Mouse (Mus musculus): Measurements from ENCODE around the gene Cyp2d22. TPM values are rescaled to one million over a fixed set of nuclear protein-coding genes. Genes with fewer than 3 reads are reported as not detected.

The Cyp2d22 gene
- polyA plus RNA-seq, 1 experiment from 2014 or later: 1.4 TPM

DNA sequence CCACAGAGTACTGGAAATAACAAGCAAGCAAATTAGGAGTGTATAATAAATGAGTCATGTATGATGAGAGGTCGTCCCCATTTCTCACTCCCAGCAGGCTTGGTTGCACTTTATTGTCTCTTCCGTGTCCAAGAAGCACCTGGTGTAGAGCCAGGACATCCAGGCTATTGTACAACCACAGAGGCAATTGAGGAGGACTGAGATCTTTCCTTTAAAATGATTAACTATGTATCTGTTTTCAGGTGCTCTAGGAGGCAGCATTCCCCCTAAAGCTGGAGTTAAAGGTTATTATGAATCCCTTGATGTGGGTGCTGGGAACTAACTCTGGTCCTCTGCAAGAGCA is 31.1 kb downstream of the Cyp2d22 start:
- Histone ChIP-seq H3K36me3 (replicated peaks; ENCODE audit: control insufficient read depth, insufficient read depth, low read depth, low read length) (peaks cover 5% of the 10 kb centered on the region), H3K9ac (replicated peaks; ENCODE audit: low read length) (no peak overlapping the region), H3K4me1 (ENCODE audit: control insufficient read depth, insufficient read depth, low read length) (peaks cover 5% of the 10 kb centered on the region), H3K27ac (replicated peaks; ENCODE audit: low read depth, low read length) (no peak overlapping the region), H3K27me3 (ENCODE audit: control insufficient read depth, insufficient read depth, low read length) (no peaks in the 10 kb centered on the region), H3K4me2 (ENCODE audit: low read depth, low read length) (no peak overlapping the region), H3K9me3 (replicated peaks; ENCODE audit: control insufficient read depth, low read length) (no peaks in the 10 kb centered on the region), H3K4me3 (ENCODE audit: low read depth, low read length) (no peak overlapping the region)
- ATAC-seq (replicated peaks; ENCODE audit: insufficient number of reproducible peaks, low FRiP score, low TSS enrichment, low read depth) (no peak), DNase-seq (ENCODE audit: low spot score) (no peak)
- WGBS: 80% methylated on average over 2 of the region's 2 CpGs

DNA sequence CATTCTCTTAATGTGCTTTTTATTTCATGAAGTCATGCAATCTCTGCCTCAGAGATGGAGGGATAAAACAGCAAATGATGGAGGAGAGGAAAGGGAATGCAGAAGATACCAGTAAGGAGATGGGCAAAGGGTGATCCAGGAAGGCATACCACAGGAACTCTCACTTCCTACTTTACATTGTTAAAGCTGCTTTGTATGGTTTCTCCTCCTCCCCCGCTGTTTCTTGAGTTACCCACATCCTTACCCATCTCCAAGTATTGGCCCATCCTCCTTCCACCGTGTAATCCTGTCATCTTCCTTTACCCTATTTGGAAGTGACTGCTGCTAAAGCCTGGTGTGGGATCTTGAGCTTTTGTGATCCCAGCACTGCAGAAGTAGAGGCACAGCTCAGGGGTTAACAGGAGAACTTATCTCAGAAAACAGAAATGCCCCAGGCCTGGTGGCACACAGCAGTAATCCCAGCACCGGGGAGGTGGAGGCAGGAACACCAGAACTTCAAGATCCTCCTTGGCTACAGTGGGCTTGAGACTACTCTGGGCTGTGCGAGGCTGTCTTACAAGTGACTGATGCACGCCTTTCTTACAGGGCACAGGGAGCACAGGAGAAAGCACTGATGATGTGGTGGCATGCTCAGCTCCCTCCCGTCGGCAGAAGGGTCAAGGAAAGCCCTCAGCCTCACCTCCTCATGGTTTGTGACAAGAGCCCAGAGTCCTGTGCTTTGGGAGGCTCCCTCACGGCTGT is 31.6 kb downstream of the Cyp2d22 start:
- WGBS: 85% methylated on average over 8 of the region's 8 CpGs
- no peak for DNase-seq (ENCODE audit: low spot score)
- no peaks in the 10 kb centered on the region for H3K9me3 ChIP-seq (replicated peaks; ENCODE audit: control insufficient read depth, low read length)
- H3K27ac ChIP-seq (replicated peaks; ENCODE audit: low read depth, low read length): no peak overlapping the region
- H3K4me1 ChIP-seq (ENCODE audit: control insufficient read depth, insufficient read depth, low read length): peaks cover 5% of the 10 kb centered on the region
- H3K9ac ChIP-seq (replicated peaks; ENCODE audit: low read length): no peak overlapping the region
- H3K27me3 ChIP-seq (ENCODE audit: control insufficient read depth, insufficient read depth, low read length): no peaks in the 10 kb centered on the region
- no peak overlapping the region for H3K4me2 ChIP-seq (ENCODE audit: low read depth, low read length)
- H3K36me3 ChIP-seq (replicated peaks; ENCODE audit: control insufficient read depth, insufficient read depth, low read depth, low read length): peaks cover 5% of the 10 kb centered on the region
- H3K4me3 ChIP-seq (ENCODE audit: low read depth, low read length): no peak overlapping the region
- ATAC-seq (replicated peaks; ENCODE audit: insufficient number of reproducible peaks, low FRiP score, low TSS enrichment, low read depth): no peak

DNA sequence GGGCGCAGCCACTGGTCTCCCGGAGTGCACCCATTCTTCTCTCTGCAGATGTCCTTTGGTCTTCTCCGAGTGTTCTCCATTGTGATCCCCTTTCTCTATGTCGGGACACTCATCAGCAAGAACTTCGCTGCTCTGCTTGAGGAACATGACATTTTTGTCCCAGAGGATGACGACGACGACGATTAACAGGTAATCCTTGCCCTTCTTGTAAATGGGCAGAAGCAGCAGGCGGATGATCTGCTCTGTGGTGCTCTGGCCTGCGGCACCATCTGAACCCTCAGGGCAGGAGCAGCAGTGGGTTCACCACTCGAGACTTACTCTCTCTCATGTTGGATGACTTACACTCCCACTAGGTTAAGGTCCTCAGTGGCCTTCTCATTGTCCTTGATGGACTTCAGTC is 32.2 kb downstream of the Cyp2d22 start:
- H3K27me3 ChIP-seq (ENCODE audit: control insufficient read depth, insufficient read depth, low read length): no peaks in the 10 kb centered on the region
- no peak for DNase-seq (ENCODE audit: low spot score)
- H3K4me3 ChIP-seq (ENCODE audit: low read depth, low read length): no peak overlapping the region
- peaks cover 5% of the 10 kb centered on the region for H3K4me1 ChIP-seq (ENCODE audit: control insufficient read depth, insufficient read depth, low read length)
- peaks cover 5% of the 10 kb centered on the region for H3K36me3 ChIP-seq (replicated peaks; ENCODE audit: control insufficient read depth, insufficient read depth, low read depth, low read length)
- no peak overlapping the region for H3K9ac ChIP-seq (replicated peaks; ENCODE audit: low read length)
- no peak for ATAC-seq (replicated peaks; ENCODE audit: insufficient number of reproducible peaks, low FRiP score, low TSS enrichment, low read depth)
- H3K27ac ChIP-seq (replicated peaks; ENCODE audit: low read depth, low read length): no peak overlapping the region
- H3K4me2 ChIP-seq (ENCODE audit: low read depth, low read length): no peak overlapping the region
- H3K9me3 ChIP-seq (replicated peaks; ENCODE audit: control insufficient read depth, low read length): no peaks in the 10 kb centered on the region
- 93% methylated on average over 12 of the region's 12 CpGs for WGBS

DNA sequence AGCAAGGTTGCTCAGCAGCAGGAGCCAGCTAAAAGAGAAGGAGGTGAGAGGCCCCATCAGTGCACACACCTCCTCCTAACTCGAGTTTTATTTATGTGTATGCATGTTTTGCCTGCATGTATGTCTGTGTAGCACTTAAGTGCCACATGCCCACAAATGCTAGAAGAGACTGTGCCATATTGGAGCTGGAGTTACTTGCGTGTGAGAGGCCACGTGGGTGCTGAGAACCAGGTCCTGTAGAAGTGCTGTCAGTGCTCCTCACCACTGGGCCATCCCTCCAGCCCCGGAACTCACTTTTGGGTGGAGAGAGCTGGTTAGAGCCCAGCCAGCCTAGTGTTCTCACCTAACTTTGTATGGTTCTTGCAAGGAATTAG is 32.8 kb downstream of the Cyp2d22 start:
- H3K9ac ChIP-seq (replicated peaks; ENCODE audit: low read length): no peak overlapping the region; the same call in 1 of the 2 replicates
- H3K27me3 ChIP-seq (ENCODE audit: control insufficient read depth, insufficient read depth, low read length): no peaks in the 10 kb centered on the region
- peak overlapping the region; percentile 73 for H3K4me2 ChIP-seq (ENCODE audit: low read depth, low read length)
- peak overlapping the region; percentile 62; the same call in 1 of the 2 replicates for H3K4me3 ChIP-seq (ENCODE audit: low read depth, low read length)
- ATAC-seq (replicated peaks; ENCODE audit: insufficient number of reproducible peaks, low FRiP score, low TSS enrichment, low read depth) (no peak), DNase-seq (ENCODE audit: low spot score) (no peak)
- WGBS: 88% methylated on average over 4 of the region's 4 CpGs
- no peaks in the 10 kb centered on the region for H3K9me3 ChIP-seq (replicated peaks; ENCODE audit: control insufficient read depth, low read length)
- peaks cover 5% of the 10 kb centered on the region for H3K36me3 ChIP-seq (replicated peaks; ENCODE audit: control insufficient read depth, insufficient read depth, low read depth, low read length)
- peaks cover 5% of the 10 kb centered on the region for H3K4me1 ChIP-seq (ENCODE audit: control insufficient read depth, insufficient read depth, low read length)
- no peak overlapping the region for H3K27ac ChIP-seq (replicated peaks; ENCODE audit: low read depth, low read length)

DNA sequence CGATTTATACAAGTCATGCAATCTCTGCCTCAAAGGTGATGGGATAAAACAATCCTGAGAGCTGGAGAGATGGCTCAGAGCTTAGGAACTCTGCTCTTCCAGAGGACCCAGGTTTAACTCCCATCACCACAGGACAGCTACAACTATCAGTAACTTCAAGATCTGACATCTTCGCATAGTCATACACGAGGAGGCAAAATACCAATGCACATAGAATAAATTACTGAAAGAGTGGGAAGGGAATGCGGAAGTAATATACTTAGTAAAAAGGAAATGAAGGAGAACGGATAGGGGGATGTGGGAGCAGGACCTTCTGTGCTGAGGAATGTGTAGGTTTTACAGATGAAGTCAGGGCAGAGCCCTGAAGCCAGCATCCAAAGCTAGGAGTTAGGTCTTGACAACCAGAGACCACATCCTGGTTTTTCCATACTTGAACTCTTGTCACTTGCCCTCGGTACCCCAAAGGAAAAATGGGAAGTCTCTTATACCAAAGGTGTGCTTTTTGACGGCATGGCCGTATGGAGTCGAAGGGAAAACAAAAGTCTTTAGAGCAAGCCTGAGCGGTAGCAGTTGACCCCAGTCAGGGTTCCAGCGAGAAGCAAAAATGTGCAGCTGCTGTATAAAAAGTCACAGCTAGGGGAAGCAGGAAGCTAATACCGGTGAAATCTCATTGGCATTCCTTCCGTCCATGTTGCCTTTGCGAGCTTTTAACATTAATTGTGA is 33.3 kb downstream of the Cyp2d22 start:
- Histone ChIP-seq H3K27ac (replicated peaks; ENCODE audit: low read depth, low read length) (no peak overlapping the region), H3K4me3 (ENCODE audit: low read depth, low read length) (peak overlapping the region; percentile 62), H3K36me3 (replicated peaks; ENCODE audit: control insufficient read depth, insufficient read depth, low read depth, low read length) (peaks cover 5% of the 10 kb centered on the region), H3K9ac (replicated peaks; ENCODE audit: low read length) (peak overlapping the region; percentile 68), H3K9me3 (replicated peaks; ENCODE audit: control insufficient read depth, low read length) (no peaks in the 10 kb centered on the region), H3K4me2 (ENCODE audit: low read depth, low read length) (peak overlapping the region; percentile 73), H3K4me1 (ENCODE audit: control insufficient read depth, insufficient read depth, low read length) (peaks cover 5% of the 10 kb centered on the region), H3K27me3 (ENCODE audit: control insufficient read depth, insufficient read depth, low read length) (no peaks in the 10 kb centered on the region)
- ATAC-seq (replicated peaks; ENCODE audit: insufficient number of reproducible peaks, low FRiP score, low TSS enrichment, low read depth) (no peak), DNase-seq (ENCODE audit: low spot score) (no peak)
- 69% methylated on average over 14 of the region's 14 CpGs for WGBS

DNA sequence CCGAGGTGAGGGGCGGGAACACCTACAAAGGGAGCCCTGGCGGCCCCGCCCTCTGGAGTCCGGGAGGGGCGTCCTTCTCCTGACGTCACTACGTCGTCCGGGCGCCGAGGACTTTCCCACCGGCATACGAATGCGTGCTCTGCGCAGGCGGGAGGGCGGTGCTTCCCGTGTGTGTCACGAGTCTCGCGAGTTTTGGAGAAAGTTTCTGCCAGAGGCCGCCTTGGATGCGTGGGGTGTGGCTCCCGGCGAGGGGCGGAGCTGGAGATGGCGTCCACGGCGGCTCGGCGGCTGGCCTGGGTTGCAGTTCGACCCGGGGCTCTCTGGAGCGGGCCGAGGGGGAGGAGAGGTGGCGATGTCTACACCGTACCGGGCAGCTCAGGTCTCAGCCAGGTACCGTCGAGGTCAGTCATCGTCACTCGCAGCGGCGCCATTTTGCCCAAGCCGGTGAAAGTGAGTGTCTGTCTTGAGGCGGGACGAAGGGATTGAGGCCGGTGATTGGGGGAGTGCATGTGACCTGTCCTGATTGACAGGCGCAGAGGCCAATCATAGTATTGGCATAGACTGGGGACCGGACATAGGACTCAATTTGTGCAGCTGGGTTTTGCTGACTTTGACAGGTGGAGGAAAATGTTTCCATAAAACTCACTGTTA is 34.1 kb downstream of the Cyp2d22 start:
- under 1% methylated on average over 51 of the region's 51 CpGs for WGBS
- Histone ChIP-seq H3K4me3 (ENCODE audit: low read depth, low read length) (peak overlapping the region; percentile 62), H3K27ac (replicated peaks; ENCODE audit: low read depth, low read length) (no peak overlapping the region; the same call in 1 of the 2 replicates), H3K9me3 (replicated peaks; ENCODE audit: control insufficient read depth, low read length) (no peaks in the 10 kb centered on the region), H3K36me3 (replicated peaks; ENCODE audit: control insufficient read depth, insufficient read depth, low read depth, low read length) (peaks cover 5% of the 10 kb centered on the region), H3K4me1 (ENCODE audit: control insufficient read depth, insufficient read depth, low read length) (peaks cover 5% of the 10 kb centered on the region), H3K4me2 (ENCODE audit: low read depth, low read length) (peak overlapping the region; percentile 73), H3K27me3 (ENCODE audit: control insufficient read depth, insufficient read depth, low read length) (no peaks in the 10 kb centered on the region), H3K9ac (replicated peaks; ENCODE audit: low read length) (peak overlapping the region; percentile 68)
- DNase-seq (ENCODE audit: low spot score) (peak; percentile 98), ATAC-seq (replicated peaks; ENCODE audit: insufficient number of reproducible peaks, low FRiP score, low TSS enrichment, low read depth) (peak; percentile 95)

DNA sequence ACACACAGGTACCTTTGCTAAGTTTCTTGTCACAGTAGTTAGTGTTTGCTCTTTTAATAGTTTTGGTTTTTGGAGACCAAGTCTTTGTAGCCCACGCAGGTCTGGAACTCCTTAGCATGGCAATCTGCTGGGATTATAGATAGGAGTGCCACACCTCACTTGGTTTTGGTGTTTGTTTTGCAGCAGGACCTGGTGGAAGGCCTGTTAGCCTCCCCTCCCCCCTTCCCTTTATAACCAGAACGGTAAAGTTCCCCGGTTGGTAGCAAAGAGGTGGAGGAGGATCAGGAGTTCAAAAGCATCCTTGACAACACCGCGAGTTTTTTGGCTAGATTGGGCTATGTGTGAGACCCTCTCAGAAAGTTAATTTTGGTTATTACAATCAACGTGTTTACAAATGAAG is 35.1 kb downstream of the Cyp2d22 start:
- DNase-seq (ENCODE audit: low spot score): no peak
- H3K27ac ChIP-seq (replicated peaks; ENCODE audit: low read depth, low read length): no peak overlapping the region

More for the DNA sequence above, 35.1 kb downstream of the Cyp2d22 start:
- no peak overlapping the region for H3K4me2 ChIP-seq (ENCODE audit: low read depth, low read length)
- no peak for ATAC-seq (replicated peaks; ENCODE audit: insufficient number of reproducible peaks, low FRiP score, low TSS enrichment, low read depth)
- WGBS: 86% methylated on average over 6 of the region's 6 CpGs
- H3K9me3 ChIP-seq (replicated peaks; ENCODE audit: control insufficient read depth, low read length): no peaks in the 10 kb centered on the region
- H3K9ac ChIP-seq (replicated peaks; ENCODE audit: low read length): no peak overlapping the region
- H3K4me1 ChIP-seq (ENCODE audit: control insufficient read depth, insufficient read depth, low read length): peaks cover 5% of the 10 kb centered on the region
- H3K27me3 ChIP-seq (ENCODE audit: control insufficient read depth, insufficient read depth, low read length): peaks cover 4% of the 10 kb centered on the region; the same call in 1 of the 2 replicates
- no peak overlapping the region for H3K4me3 ChIP-seq (ENCODE audit: low read depth, low read length)
- peaks cover 5% of the 10 kb centered on the region for H3K36me3 ChIP-seq (replicated peaks; ENCODE audit: control insufficient read depth, insufficient read depth, low read depth, low read length)

All from embryonic facial prominence, embryonic 11.5 days (tissue).